Mouse (Mus musculus) liver, adult 2 months (tissue): Measurements from ENCODE around the gene Prkca.

Experiments
- CTCF ChIP-seq: fragments of 200-500 bp; IDR thresholded peaks from 2 replicates; pipeline ENCODE4 v1.5.1; 2011; ENCODE audit warnings: low read depth, low read length, control low read depth
- POLR2A ChIP-seq: fragments of 200-500 bp; IDR thresholded peaks from 2 replicates; pipeline ENCODE4 v1.6.1; 2011; ENCODE audit warnings: low read length, control low read depth; ENCODE audit not compliant: insufficient read depth; ENCODE audit errors: extremely low read depth

DNA sequence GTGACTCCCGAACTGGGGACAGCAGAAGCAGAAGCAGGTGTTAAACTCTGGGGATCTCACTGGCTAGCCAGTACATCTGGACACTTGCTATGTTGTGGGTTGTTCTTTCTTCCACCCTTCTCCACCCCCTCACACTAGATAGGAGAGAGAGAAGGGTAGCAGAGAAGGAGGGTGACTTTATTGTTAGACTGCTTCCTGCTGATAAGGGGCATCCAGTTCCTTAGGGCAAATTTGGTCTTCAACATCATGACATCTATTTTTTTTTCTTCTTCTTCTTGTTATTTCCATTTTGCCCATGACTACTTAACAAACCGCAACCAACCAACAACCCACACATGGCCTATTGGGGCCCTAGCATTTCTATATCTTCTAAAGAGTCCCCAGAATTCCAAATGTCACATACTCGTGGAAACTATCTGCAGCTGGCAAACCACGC lies 97.4 kb downstream of the Prkca start:
- no peak for TF ChIP-seq CTCF
- TF ChIP-seq POLR2A: no peak
